Mouse (Mus musculus) CD4-positive, CD25-positive, alpha-beta regulatory T cell, adult 4 months (primary cell): ENCODE measurements around the gene Serhl. TPM values are rescaled to one million over a fixed set of nuclear protein-coding genes. Genes with fewer than 3 reads are reported as not detected.
A peak's percentile ranks its signal among the peaks of the same experiment; 100 is the strongest.
"Not testable (repeated sequence)": the region's sequence is repeated elsewhere in the genome, so short reads cannot be mapped to it uniquely, and the experiment has no call there.

Source experiments
- ATAC-seq: one replicate; pipeline ENCODE4 v1.8.0; 2017
- polyA plus RNA-seq, 2 experiments: library from polyadenylated mRNA; unstranded; fragments of 100-300 nt; shearing (Covaris generic); gene quantifications; one replicate each; pipeline ENCODE4 v1.2.1; 2017

Gene Serhl
- polyA plus RNA-seq, 2 experiments from 2014 or later: 81.9 to 88.8 TPM

- ATAC-seq: peak; percentile 65
Measured at GRCm38 (mm10) chr15:83085901-83086300, 3.4 kb upstream of the Serhl start.

- ATAC-seq: no peak
Measured at GRCm38 (mm10) chr15:83086636-83087328, 2.5 kb upstream of the Serhl start.

DNA sequence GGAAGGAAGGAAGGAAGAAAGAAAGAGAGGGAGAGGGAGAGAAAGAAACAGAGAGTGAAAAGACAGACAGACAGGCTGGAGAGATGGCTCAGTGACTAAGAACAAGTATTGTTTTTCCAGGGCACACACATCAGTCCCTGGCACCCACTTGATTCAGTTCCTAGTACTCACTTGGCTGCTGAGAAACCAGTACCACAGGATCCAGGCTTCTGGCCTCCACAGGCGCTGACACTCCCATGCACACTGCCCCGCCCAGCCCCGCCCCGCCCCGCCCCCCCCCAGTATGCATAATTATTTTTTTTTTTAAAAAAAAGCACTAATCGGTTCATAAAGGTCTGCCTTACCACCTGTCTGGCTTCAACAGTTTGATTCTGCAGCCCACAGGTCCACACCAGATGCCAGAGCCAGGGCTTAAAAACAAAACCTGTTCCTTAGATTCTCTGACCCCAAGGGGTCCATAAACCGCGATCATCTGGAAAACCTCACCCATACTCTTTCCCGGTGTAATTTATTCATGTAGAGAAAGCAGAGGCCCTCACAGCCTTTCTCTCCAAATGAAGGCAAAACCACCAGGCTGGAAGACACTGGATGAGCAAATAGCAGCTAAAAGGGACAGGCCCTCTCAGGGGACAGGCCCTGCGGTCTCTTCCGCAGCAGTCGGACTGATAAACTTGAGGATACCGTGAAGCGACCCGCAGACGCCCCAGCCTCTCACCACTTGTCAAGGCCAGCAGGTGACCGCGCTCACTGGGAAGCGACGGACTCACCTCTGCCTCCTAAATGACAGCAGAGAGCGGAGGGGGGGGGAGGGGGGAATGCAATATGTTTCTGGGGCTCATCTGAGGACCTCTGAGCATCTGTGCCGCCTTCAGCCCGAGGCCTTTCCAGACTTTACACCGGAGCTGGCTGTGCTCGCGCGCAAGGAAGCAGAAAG is 544 bp upstream of the Serhl start:
- ATAC-seq: no peak

GRCm38 (mm10) chr15:83090874-83091273 is 1.6 kb downstream of the Serhl start:
- no peak for ATAC-seq

DNA sequence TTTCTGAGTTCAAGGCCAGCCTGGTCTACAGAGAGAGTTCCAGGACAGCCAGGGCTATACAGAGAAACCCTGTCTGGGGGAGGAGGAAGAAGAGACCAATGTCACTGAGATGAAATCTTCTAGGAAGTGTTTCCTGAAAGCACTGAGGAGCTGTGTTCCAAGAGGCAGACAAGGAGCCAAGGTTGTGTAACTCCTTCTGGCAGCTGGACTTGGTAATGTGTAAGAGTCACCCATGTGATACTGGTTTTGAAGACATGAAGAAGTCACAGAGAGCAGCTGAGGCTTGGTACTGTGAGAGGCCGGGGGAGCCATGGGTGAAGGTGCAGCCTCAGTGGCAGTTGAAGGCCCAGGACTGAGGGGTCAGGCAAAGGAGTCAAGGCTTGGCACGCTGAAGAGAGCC is 4.4 kb downstream of the Serhl start:
- ATAC-seq: no peak

DNA sequence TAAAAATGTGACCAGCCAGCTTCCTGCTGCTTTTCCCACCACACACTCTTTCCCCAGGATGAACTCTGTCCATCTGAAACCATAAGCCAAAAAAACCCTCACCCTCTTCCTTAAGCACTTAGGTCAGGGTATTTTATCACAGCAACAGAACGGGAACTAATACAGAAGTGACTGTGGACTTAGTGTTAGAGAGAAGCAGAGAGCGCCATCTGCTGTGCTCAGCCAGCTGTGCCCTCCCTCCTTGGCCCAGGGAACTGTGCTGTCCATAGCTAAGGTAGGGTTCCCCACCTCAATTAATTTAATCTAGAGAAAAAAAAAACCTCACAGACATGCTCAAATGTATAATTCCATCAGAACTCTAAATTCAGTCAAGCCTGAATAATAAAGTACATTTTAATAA is 6.6 kb downstream of the Serhl start:
- no peak for ATAC-seq

GRCm38 (mm10) chr15:83099533-83100331 is 10.4 kb downstream of the Serhl start:
- ATAC-seq: peak; percentile 98

DNA sequence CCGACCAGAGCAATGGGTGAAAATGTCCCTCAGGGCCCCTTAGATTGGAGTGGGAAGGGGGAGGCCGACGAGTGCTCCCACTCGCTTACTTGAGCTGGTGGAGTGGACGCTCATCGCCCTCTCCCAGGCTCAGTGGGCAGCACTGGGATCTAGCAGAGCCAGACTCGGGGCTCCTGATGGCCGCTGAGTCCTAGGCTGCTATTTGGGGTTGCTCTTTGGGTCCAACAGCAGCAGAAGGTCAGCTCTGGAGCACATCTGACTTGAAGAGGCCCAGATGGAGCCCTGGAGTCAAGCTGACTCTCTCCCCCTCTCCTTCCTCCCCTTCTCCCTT is 11.0 kb downstream of the Serhl start:
- no peak for ATAC-seq

DNA sequence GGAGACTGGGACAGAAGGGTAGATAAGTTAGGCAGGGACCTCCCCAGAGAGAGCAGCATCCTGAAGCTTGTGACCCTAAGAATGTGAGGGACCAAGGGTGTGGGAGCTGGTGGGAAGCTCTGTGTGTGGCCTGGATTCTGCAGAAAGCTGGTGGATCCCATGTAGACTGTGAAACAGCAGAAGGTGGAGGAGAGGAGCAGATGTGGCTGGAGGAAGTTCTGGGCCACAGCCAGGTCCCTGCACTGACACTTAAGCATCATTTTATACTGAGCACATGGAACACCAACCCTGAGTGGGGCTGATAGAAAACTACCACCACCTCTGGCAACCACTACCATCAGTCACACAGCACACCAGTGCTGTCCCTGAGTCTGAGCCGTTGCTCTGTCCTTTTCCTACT is 13.8 kb downstream of the Serhl start:
- ATAC-seq: no peak

- no peak for ATAC-seq
Measured at GRCm38 (mm10) chr15:83106426-83106825, 17.1 kb downstream of the Serhl start.

DNA sequence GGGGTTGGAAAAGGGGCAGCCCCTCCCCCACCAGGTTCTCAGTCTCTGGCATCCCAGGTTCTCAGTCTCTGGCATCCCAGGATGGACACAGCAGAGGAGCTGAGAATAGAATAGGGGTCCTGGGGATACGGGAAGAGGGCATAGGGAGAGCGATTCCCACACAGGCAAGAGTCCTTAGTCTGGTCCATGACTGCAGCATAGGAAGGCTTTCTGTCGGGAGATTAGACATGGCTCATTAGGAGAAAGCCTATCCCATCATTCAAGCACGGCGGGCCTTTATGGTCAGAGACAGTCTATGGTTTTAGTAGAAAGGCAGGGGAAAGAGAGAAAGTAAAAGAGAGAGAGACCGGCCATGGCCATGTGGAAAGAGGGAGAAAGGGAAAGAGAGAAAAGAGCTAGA is 18.5 kb downstream of the Serhl start:
- ATAC-seq: no peak

GRCm38 (mm10) chr15:83111290-83111689 is 22.0 kb downstream of the Serhl start:
- ATAC-seq: no peak

DNA sequence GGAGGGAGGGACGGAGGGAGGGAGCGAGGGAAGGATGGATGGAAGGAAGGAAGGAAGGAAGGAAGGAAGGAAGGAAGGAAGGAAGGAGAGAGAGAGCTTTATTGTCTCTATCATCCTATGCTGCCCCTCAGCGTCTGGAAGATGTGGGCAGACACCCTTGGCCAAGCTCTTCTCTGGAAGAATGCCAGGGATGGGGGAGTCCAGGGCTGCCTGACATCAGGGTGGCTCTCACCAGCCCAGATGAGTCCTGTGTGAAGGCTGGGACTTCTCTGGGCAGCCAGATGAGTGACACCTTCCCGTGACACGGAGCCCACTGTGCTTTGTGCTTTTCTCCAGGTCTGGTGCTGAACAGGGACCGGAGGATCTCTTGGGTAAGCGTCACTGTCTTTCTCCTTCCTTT is 22.6 kb downstream of the Serhl start:
- no peak for ATAC-seq

DNA sequence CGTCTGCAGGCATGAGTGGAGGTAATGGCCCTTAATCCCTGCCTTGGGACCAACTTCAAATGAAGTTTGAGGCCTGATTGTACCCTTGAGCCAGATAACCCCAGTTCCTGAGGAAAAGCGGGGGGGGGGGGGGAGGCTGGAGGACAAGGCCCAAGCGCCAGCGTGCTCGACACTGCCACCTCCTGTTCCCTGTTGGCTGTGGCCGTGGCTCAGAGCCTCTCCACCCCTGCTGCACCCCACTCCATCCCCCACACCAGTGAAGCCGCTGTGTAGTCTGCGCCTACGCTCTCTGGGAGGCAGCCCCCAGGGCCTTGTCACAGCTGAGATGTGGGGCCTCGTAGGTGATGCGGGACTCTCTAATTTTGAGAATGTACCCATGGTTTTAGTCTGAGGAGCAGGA is 23.6 kb downstream of the Serhl start:
- no peak for ATAC-seq

GRCm38 (mm10) chr15:83114106-83114505 is 24.8 kb downstream of the Serhl start:
- ATAC-seq: no peak

DNA sequence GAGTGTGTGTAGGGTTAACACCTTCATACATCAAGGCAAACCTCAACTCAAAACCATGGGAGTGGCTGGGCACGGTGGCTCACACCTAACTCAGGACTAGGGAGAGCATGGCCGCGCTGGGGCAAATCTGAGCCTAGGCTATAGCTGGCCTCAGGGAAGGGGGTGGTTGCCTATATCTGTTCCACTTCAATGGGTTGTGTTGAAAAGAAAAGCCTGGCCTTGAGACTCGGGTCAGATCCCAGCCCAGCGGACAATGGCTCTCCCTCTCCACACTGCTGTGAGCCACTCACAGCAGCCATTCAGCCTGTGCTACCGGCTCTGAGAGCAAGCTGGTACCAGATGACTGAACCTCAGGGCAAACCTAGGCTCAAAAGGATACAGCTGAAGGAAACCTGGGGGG is 25.8 kb downstream of the Serhl start:
- no peak for ATAC-seq

DNA sequence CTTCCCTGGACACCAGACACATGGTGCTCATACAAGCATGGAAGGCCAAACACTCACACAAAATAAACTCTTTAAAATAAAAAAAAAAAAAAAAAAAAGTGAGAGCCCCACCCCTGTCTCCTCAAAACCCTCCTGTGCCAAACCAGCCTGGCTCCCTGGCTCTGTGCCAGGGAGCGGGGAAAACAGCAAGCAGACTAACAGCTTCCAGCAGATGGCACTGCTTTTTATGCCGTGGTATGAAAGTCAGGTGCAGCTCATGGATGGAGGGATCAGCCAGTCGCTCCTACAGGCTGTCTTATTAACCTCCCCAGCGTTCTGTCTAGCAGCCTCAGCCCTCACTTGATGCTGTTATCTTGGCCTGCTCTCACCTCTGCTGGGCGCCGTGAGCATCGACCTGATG is 29.1 kb downstream of the Serhl start:
- ATAC-seq: no peak

DNA sequence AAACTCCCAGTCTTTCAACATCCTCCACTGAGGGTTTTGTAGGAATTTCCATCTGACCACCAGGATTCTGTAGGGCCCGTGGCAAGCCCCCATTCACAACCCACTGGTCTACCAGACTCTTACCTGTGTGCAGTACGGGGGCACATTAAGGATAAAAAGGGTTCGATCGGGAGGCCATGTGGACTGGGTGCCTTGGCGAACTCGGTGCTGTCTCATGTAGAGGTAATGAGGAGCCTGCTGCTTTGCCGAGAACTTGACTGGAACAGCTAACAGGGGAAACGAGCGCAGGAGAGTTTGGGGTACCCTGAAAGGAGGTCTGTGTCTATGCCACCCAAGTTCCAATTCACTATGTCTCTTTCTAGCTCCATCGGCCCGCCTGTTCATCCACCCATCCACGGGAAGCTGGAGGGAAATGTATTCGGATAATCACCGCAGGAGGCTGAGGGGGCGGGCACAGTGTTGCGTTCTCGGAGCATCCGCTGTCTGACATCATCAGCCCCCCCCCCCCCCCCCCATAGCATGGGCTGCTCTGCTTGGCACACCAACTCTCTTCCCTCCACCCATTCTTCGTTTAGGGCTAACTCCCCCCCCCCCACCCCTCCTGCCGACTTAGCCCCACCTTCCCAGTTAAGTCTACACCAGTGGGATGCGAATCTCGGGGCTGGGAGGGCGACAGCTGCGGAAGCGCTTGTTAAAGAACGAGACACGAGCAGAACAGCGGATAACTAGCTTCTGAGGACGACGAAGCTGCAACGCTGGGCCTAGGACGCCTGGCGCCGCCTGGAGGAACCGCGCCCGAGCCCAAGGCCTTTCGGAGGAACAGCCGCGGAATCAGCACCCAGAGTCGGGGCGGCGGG is 32.6 kb downstream of the Serhl start:
- ATAC-seq: peak; percentile 77

GRCm38 (mm10) chr15:83122566-83123145 is 33.4 kb downstream of the Serhl start, which contains the start of gene Rrp7a:
Gene Rrp7a, minus strand, starts transcription at chr15:83122801.
- ATAC-seq: peak; percentile 83

GRCm38 (mm10) chr15:83124625-83125024 is 35.3 kb downstream of the Serhl start:
- ATAC-seq: no peak

GRCm38 (mm10) chr15:83126582-83126981 is 37.3 kb downstream of the Serhl start:
- no peak for ATAC-seq

GRCm38 (mm10) chr15:83127037-83127436 is 37.7 kb downstream of the Serhl start:
- ATAC-seq: not testable (repeated sequence)
